Mouse (Mus musculus) neural tube, embryonic 10.5 days (tissue): ENCODE data around the gene Trmt112.

ENCODE experiments used
- DNase-seq: peaks from one replicate; pipeline ENCODE4 v3.0.0-alpha.2; 2017; ENCODE audit warnings: low spot score; ENCODE audit errors: extremely low spot score

Gene Trmt112

DNA sequence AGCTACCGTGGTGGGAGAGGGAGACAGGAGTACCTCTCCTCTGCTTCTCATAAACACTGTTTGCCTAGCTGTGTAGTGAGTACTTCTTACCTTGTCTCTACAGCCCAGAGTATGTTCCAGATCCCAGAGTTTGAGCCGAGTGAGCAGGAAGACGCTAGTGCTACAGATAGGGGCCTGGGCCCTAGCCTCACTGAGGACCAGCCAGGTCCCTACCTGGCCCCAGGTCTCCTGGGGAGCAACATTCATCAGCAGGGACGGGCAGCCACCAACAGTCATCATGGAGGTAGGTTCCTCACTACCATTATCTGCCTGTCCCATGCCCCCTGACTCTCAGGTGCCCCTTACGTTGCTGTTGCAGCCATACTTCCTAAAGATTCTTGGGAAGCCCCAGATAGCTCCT, 33.3 kb downstream of the Trmt112 start:
- no peak for DNase-seq

DNA sequence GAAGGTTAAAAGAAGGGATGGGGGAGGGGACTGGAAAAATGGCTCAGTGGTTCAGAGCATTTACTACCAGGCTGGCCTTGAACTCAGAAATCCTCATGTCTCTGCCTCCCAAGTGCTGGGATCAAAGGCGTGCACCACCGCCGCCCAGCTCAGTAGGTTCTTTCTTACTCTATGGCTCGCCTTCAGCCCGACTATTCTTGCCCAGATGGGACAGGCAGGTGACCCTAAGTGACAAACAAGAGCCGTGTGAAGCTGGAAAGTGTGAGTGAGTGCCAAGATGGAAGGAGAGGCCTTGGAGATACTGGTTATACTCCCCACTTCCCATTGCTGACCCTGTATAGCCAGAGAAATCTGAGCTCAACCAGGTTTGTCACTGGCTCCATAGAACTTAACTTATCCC, 34.2 kb downstream of the Trmt112 start:
- DNase-seq, result no peak

DNA sequence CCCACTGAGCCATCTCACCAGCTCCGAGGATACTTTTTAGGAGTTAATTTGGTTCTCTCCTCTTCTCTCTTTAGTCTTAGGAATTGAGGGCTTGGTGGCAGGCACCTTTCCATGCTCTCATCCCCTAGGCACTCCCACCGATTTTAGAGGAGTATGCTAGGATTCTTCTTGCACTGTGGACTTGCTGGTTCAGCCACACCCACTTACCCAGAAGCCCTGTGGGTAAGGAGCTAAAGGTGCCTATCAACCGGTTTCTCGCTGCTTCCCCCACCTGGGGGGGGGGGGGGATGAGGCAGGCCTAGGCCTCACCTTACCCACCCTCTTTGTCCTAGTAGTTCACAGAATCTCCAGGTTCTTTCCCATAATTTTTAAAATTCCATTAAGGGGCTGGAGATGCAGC, 38.2 kb downstream of the Trmt112 start:
- no peak for DNase-seq

DNA sequence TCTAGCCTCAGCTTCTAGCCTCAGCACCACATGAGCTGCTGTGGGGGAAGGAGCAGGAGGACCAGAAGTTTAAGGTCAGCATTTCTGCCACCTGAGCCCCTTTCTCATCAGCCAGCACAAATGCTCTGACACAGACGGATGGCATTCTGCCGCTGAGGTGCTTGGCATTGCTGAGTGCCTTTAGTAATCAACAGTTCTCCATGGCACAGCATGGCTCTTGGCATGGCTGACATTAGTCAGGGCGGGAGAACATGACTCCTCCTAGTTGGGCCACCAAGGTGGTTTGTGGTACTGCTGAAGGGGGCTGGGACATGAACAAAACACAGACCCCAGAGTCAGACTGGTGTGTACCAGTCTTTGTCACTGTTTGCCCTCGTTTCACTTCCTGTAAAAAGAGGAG, 38.7 kb downstream of the Trmt112 start:
- no peak for DNase-seq

DNA sequence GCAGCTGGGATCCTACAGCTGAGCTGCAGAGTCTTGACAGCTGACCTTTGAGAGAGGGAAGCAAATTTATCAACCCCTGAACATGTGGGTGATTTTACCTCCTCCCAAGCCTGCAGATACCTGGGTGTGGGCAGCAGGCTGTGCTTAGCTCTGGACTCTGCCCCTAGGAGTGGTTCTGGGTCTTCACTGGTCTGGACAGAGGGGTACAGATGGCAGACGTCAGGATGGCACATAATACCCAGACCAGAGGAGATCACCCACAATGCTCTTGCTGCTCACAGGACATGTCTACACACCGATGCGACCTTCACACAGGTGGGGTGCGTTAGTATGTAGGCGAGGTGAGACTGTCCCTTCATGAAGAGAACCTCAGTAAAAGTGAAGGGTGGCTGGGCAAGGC, 40.0 kb downstream of the Trmt112 start:
- no peak for DNase-seq

DNA sequence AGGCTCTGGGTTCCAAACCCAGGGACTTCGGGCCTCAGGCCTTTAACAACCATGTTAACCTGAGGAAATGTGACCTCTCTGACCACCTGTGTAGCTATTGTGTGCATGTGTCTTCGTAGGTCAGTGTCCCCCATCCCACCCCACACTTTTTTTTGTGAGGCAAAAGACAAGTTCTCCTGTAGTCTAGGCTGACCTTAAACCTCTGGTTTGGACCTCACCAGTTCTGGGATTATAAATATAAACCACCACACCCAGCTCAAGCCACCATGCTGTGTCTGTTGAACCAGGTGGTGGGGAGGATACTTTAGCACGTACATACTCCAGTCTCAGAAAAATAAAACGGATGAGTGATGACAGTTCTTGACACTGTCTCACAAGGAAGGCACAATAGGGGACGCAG, 40.5 kb downstream of the Trmt112 start:
- no peak for DNase-seq

DNA sequence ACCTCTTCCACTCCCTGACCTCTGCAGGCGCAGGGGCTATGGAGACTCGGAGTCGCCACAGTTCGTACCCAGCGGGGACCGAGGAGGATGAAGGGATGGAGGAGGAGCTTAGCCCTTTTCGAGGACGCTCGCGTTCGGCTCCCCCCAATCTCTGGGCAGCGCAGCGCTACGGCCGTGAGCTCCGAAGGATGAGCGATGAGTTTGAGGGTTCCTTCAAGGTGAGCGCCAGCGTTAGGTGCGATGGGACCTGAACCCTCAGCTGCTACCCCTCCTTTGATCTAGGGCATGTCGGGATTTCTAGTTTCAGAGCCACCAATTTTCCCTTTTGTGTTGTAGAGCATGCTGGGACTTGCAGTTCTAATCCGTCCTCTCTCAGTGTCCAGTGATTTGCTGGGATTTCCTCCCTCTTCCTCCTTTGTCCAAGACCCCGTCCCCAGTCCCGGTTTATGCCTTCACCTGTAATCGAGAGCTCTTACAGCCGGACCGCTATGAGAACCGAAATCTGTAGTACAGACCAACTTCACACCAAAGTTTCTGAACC, 41.2 kb downstream of the Trmt112 start:
- peak; percentile 75 for DNase-seq

DNA sequence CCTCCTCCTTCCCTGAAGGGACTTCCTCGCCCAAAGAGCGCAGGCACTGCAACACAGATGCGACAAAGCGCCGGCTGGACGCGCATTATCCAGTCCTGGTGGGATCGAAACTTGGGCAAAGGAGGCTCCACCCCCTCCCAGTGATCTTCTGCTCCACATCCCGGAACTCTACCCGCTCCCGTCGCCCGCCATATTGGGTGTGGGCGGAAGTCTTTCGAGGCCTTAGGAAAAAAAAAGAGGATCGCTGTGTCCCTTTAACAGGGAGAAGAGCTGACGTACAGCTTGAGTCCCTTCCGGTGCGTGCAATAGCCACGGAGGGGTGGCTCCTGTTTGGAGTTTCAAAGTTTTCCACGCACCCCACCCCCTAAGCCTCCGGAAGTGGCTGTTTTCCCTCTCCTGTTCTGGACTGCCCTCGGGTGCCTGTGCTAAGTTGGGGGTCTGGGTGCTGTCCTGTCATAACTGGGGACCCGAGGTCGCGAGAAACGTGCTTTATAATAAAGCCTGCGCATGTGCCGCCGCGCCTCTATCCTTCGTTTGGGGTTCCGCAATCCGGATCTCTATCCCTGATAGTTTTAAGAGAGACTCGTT, 42.0 kb downstream of the Trmt112 start:
- DNase-seq, result peak; percentile 91

DNA sequence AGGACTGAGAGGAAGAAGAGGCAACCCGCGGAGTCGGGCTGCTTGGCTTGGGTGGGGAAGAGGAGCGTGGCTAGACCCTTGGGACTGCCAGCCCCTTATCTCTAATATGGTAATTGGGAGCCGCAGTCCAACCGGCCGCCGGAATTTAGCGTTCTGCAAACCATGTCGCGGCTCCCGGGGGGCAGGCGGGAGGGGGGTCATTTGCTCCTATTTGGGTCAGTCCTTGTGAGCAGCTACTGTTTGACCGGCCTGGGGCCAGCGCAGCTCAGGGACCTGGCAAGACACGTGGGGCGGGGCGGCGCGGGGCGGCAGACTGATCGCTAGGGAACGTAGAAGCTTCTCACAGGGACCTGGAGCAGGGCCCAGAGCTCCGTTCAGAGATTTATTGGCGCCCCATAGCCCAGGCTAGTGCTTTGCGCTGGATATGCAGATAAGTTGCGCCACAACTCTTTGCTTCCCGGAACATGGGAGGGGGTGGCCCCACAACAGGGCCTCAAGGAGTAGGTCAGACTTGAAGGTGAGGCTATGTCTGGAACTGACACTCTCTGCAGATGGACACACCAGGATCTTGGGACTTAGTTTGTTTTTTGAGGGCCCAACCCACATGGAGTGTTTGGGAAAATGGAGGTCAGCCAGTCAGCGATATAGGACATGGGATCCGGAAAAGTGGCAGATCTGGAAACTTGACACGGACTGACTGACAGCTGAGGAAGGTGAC, 42.7 kb downstream of the Trmt112 start:
- DNase-seq, result peak; percentile 72

DNA sequence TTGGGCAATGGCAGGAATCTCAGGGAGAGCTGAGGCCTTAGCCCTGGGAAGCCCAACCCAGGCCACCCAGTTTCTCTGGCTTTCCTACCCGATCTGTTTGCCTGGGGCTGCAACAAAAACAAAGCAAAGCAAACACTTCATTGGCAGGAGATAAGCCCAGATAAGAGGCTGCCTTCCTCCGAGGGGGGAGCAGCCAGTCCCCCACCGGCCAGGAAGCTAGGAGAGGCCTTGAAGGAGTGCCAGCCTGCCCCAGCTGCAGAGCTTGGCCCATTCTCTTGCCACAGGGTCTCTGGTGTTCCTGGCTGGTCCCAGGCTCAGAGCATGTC, 43.2 kb downstream of the Trmt112 start:
- DNase-seq, result no peak

DNA sequence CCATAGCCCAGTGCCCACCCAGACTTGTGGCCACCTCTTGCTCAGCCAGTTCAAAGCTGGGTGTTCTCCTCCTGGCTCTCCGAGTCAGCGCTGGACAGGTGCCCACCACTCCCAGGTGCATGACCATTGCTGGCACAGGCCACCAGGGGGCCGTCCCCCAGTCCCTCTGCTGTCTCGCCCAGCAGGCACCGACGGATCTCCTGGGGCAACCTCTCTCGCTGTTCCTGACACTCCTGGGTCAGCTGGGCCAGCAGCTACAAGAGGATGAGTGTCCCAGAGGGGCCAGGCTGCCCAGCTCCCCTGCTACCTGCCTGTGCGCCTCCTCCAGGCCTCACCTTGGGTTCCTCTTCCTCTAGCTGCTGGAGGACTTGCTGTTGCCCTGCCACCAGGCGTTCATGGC, 44.5 kb downstream of the Trmt112 start:
- DNase-seq, result no peak

DNA sequence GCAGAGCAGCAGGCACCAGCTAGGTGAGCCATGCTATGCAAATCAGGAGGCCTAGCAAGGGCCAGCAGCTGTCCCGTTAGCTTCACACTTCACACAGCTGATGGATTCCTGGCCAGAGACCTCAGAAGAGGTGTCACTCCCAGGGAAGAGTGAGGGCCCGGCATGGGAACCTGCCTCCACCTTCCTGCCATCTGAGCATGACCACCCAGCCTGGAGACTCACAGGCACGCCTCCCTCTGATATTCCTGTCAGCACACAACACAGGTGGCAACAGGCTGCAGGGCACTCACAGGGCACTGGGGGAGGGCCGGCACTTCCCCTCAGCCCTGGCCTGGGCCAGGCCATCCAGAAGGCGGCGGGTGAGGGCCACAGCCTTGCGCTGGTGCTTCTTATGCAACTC, 45.9 kb downstream of the Trmt112 start:
- DNase-seq, result no peak

DNA sequence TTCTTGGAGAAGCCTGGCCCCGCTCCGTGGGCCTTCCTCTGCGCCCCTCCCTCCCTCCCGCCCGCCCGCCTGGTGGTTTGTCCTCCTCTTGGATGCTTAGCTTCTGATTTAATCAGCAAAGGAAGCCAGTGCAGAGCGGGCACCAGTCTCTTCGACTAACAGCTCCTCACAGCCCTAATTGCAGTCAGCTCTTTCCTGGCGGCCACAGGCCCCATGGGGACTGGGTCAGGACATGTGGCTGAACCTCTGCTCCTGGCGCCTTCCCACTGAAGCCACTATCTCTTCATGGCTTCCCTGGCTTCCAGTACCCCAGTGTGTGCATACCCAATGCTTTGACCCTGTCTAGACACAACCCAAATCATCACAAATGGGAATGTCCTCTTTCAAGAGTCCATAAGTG, 47.0 kb downstream of the Trmt112 start:
- DNase-seq, result no peak
